Mouse (Mus musculus) lung, embryonic 16.5 days (tissue): ENCODE results near the gene Rnf19b. TPM values are rescaled to one million over a fixed set of nuclear protein-coding genes. Genes with fewer than 3 reads are reported as not detected.
A peak's percentile ranks its signal among the peaks of the same experiment; 100 is the strongest.

Source experiments
- ATAC-seq: fragments of 200-750 bp; cut with Nextera tagmentation; 2 replicates; pipeline ENCODE4 v1.8.0; 2017; ENCODE audit warnings: low read depth, mild to moderate bottlenecking, moderate library complexity
- H3K27ac ChIP-seq: fragments of 300-500 bp; sonication (generic); 2 replicates; pipeline ENCODE4 v1.5.1; 2014; ENCODE audit warnings: mild to moderate bottlenecking, control low read depth, low read length
- H3K27me3 ChIP-seq: fragments of 300-500 bp; sonication (generic); 2 replicates; pipeline ENCODE4 v1.6.1; 2014; ENCODE audit warnings: low read depth, low read length, mixed read lengths; ENCODE audit not compliant: control insufficient read depth, insufficient read depth
- H3K36me3 ChIP-seq: fragments of 300-500 bp; sonication (generic); 2 replicates; pipeline ENCODE4 v1.6.1; 2014; ENCODE audit warnings: low read length; ENCODE audit not compliant: control insufficient read depth, insufficient read depth
- H3K4me1 ChIP-seq: fragments of 300-500 bp; sonication (generic); replicated peaks from 2 replicates; pipeline ENCODE4 v1.6.1; 2014; ENCODE audit warnings: low read length, mixed read lengths; ENCODE audit not compliant: control insufficient read depth, insufficient read depth
- H3K4me2 ChIP-seq: fragments of 300-500 bp; sonication (generic); 2 replicates; pipeline ENCODE4 v1.6.1; 2014; ENCODE audit warnings: low read depth, low read length, control low read depth
- H3K4me3 ChIP-seq: fragments of 300-500 bp; sonication (generic); 2 replicates; pipeline ENCODE4 v1.5.1; 2014; ENCODE audit warnings: mild to moderate bottlenecking, low read length, control low read depth
- H3K9ac ChIP-seq: fragments of 300-500 bp; sonication (generic); 2 replicates; pipeline ENCODE4 v1.6.1; 2014; ENCODE audit warnings: low read length, control low read depth
- H3K9me3 ChIP-seq: fragments of 300-500 bp; sonication (generic); 2 replicates; pipeline ENCODE4 v1.6.1; 2016; ENCODE audit warnings: low read length; ENCODE audit not compliant: control insufficient read depth
- WGBS: fragments of 180-500 bp; shearing (Covaris S2); extraction: QIAGEN DNeasy Blood & Tissue Kit; methylation state at CpG from one replicate; pipeline ENCODE4 v1.1.7; 2014; 5-methylcytosine and 5-hydroxymethylcytosine counted together
- polyA plus RNA-seq: library from polyadenylated mRNA; unstranded; fragments of >200 nt; fragmentation: Nextera tagmentation; extraction: Ambion mirVana; gene quantifications from 2 replicates; pipeline ENCODE4 v1.2.1, GENCODE M21; 2015

The Rnf19b gene
- polyA plus RNA-seq, 1 experiment from 2014 or later, result 7.1 TPM

DNA sequence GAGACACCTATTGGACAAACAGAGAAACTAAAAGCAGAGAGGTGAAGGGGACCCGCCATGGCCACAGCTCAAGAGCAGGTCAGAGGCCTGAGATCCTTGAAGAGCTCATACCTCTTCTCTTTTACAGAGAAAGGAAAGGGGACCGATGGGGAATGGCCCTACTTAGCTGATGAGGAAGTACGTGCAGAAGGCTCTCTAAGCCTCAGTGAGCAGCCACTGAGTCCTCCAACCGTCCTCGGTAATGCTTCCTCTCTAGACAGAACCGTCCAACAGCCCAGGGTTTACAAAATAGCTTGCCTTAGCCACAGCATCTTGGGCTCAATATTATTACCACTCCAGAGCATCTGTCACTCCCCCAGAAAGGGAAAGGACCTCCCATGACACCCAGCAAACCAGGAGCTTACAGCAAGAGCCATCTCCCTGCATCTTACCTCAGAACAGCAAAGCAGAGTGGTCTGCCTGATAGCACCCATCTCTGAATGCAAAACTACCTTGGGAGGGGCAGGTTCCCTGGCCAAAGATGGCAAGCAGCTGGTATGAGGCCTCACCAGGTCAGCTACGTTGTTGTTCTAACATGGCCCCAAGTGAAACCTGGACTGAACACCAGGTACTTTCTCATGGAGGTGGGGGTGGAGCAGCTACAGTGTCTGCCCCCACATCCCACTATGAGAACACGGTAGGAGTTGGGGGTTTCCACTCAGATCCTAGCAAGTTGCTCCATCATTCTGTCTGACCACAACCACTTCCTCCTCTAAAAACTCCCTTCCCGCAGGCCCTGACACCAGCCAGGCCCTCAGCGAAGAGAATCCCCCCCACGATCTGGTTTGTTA, 25.7 kb upstream of the Rnf19b start:
- Histone ChIP-seq H3K27ac (peak overlapping the region; percentile 74), H3K36me3 (no peaks in the 10 kb centered on the region), H3K4me1 (peaks cover 26% of the 10 kb centered on the region), H3K9ac (peak overlapping the region; percentile 29; the same call in 1 of the 2 replicates), H3K27me3 (no peaks in the 10 kb centered on the region), H3K4me3 (no peak overlapping the region), H3K4me2 (no peak overlapping the region), H3K9me3 (no peaks in the 10 kb centered on the region)
- WGBS, result 54% methylated on average over 11 of the region's 11 CpGs
- ATAC-seq, result no peak

DNA sequence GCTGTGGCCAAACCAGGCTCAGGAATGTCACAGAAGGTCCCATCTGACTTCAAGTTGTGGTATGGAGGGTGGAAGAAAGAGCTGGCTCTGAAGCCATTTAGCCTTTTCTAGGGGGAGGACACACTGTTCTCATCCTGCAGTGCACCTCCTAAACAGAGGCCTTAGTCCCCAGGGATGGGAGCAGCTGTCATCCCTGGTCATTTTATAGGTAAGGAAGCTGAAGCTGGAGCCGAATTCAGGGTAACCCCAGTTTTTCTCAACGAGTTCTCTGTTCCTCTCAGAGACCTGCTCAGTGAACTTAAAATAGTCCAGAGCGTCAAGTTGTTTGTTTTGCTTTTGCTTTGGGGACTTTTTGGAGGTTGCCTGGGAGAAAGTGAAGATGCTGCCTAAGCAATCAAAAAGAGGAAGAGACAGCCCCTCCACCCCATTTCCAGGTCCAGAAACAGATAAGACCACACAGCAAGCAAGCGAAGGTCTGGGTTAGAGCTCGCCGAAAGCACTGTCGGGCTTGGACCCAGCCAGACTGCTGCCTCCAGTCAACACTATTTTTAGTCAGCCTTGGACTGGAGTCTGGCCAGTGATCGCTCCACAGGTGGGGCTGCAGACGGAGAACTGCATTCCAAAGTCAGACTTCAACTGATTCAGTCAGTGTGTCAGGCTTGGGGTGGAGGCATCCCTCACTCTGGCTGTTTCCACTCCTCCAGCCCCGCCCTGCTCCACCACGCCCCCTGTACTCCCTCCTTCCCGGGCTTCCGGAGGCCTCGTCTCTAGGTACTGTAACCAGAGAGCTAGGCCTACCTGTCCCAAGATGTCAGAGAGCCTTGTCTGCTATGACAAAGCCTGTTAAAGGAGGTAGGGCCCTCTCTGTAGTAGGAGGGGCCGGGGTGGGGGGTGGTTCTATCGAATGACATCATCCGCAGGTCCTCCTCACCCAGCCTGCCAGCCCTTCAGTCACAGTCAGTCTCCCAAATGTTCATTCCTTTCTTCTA, 24.8 kb upstream of the Rnf19b start:
- WGBS, result 13% methylated on average over 17 of the region's 17 CpGs
- H3K9ac ChIP-seq, result peak overlapping the region; percentile 29
- H3K4me2 ChIP-seq, result peak overlapping the region; percentile 37
- peaks cover 26% of the 10 kb centered on the region for H3K4me1 ChIP-seq
- peak; percentile 92 for ATAC-seq
- H3K27ac ChIP-seq, result peak overlapping the region; percentile 74
- H3K36me3 ChIP-seq, result no peaks in the 10 kb centered on the region
- no peaks in the 10 kb centered on the region for H3K9me3 ChIP-seq
- H3K4me3 ChIP-seq, result 0 out of 2 replicates have a peak overlapping the region, but pooled peaks have one; percentile 3
- no peaks in the 10 kb centered on the region for H3K27me3 ChIP-seq

DNA sequence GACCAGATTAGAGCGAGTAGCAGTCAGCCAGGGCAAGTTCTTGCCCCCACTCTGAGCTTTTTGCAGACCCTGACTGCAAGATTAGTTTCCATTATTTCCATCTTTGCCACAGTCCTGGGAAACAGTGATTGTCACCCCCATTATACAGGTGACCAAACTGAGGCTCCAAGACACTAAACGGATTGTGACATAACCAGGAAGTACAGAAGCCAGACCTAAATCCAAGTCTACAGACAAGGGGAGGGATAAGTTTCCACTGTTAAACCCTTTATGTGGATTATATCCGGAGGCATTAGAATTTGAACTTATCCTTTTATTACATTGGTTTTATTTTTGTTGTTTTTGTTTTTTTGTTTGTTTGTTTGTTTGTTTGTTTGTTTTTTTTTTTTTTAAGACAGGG, 23.8 kb upstream of the Rnf19b start:
- no peaks in the 10 kb centered on the region for H3K27me3 ChIP-seq
- no peak overlapping the region for H3K4me3 ChIP-seq
- 92% methylated on average over 3 of the region's 3 CpGs for WGBS
- H3K4me2 ChIP-seq, result no peak overlapping the region
- no peaks in the 10 kb centered on the region for H3K9me3 ChIP-seq
- H3K27ac ChIP-seq, result peak overlapping the region; percentile 74
- H3K36me3 ChIP-seq, result no peaks in the 10 kb centered on the region
- H3K4me1 ChIP-seq, result peaks cover 26% of the 10 kb centered on the region
- ATAC-seq, result no peak
- H3K9ac ChIP-seq, result no peak overlapping the region

GRCm38 (mm10) chr4:129034706-129035660, 23.1 kb upstream of the Rnf19b start:
- 39% methylated on average over 13 of the region's 13 CpGs for WGBS
- H3K9me3 ChIP-seq, result no peaks in the 10 kb centered on the region
- H3K4me3 ChIP-seq, result no peak overlapping the region
- peak; percentile 37; the same call in 1 of the 2 replicates for ATAC-seq
- H3K27me3 ChIP-seq, result no peaks in the 10 kb centered on the region
- peak overlapping the region; percentile 7; the same call in 1 of the 2 replicates for H3K4me2 ChIP-seq
- no peaks in the 10 kb centered on the region for H3K36me3 ChIP-seq
- no peak overlapping the region; the same call in 1 of the 2 replicates for H3K9ac ChIP-seq
- H3K27ac ChIP-seq, result peak overlapping the region; percentile 71
- H3K4me1 ChIP-seq, result peaks cover 26% of the 10 kb centered on the region

DNA sequence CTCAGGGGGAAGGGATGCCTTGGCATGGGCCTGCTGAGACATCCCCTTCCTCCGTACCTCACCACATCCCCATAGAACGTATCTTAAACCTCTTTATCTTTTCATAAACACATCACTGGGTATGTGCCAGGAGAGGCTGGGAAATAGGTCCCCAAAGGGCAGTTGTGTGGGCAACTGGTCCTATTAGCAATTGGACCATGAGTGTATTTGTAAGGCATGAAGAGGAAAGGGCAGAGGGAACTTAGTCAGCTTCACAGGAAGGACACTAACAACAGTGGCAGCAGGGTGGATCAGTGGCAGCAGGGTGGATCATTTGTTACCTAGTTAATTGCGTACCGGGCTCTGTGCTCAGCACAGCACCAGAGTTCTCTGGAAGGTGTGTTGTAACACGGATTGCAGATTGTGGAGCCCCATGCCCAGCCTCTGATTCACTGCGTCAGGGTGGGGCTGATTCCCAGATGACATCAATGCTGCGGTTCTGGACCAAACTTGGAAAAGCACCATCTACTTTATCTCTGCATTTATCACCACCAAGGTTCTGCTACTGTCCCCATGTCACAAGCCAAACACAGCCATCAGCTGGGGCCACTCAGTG, 22.1 kb upstream of the Rnf19b start:
- peak overlapping the region; percentile 71 for H3K27ac ChIP-seq
- ATAC-seq, result no peak

GRCm38 (mm10) chr4:129047721-129048421, 10.2 kb upstream of the Rnf19b start:
- peaks cover 39% of the 10 kb centered on the region for H3K27me3 ChIP-seq

More for the DNA sequence above, 22.1 kb upstream of the Rnf19b start:
- Histone ChIP-seq H3K4me2 (no peak overlapping the region), H3K27me3 (no peaks in the 10 kb centered on the region), H3K4me1 (peaks cover 26% of the 10 kb centered on the region), H3K36me3 (no peaks in the 10 kb centered on the region), H3K4me3 (no peak overlapping the region), H3K9ac (no peak overlapping the region), H3K9me3 (no peaks in the 10 kb centered on the region)
- WGBS, result 64% methylated on average over 7 of the region's 7 CpGs

DNA sequence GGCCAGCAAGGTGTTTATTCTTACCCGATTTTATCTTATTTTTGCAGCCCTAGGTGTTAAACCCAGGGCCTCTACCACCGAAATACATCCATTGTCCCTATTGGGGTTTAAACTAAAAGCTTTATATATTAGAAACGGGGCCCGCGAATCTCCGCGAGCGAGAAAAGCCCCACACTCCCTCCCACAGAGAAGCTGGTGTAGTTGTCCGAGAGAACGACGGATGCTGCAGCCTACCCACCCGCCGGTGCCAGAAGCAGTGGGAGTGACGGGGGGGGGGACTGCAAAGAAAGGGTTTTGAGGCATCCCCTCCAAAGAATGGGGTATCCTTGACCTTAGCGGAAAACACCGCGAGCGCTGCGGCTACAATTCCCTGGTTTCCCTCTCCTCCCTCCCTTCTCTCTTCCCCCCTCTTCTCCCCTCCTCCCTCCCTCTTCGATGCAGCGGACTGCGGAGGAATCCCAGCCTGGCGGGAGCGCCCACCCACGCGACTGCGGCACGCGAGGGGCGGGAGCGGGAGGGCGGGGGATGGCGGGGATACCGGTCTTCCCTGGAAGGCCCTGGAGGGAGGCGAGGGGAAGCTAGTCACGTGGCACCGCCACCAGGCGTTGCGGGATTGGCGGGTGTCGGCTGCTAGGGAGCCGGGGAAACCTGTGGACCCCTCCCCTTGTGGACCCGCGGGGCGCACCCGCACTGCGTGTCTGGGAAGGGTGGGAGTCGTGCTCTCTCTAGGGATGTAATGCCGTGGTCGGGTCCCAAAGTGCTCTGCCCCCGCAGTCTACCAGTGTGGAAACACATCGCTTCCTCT, 9.4 kb upstream of the Rnf19b start:
- peaks cover 18% of the 10 kb centered on the region for H3K4me1 ChIP-seq
- peak; percentile 70 for ATAC-seq
- H3K27ac ChIP-seq, result no peak overlapping the region
- under 1% methylated on average over 45 of the region's 52 CpGs for WGBS
- peaks cover 39% of the 10 kb centered on the region for H3K27me3 ChIP-seq
- H3K9me3 ChIP-seq, result no peaks in the 10 kb centered on the region
- H3K4me2 ChIP-seq, result peak overlapping the region; percentile 97
- peak overlapping the region; percentile 62 for H3K9ac ChIP-seq
- peak overlapping the region; percentile 46 for H3K4me3 ChIP-seq
- no peaks in the 10 kb centered on the region for H3K36me3 ChIP-seq

More at GRCm38 (mm10) chr4:129047721-129048421, 10.2 kb upstream of the Rnf19b start:
- Histone ChIP-seq H3K9me3 (no peaks in the 10 kb centered on the region), H3K36me3 (no peaks in the 10 kb centered on the region), H3K4me3 (peak overlapping the region; percentile 46), H3K27ac (no peak overlapping the region), H3K4me1 (peaks cover 18% of the 10 kb centered on the region), H3K9ac (no peak overlapping the region; the same call in 1 of the 2 replicates), H3K4me2 (peak overlapping the region; percentile 97)
- no peak for ATAC-seq
- WGBS, result 16% methylated on average over 15 of the region's 15 CpGs
